Mouse (Mus musculus) spleen, adult 2 months (tissue): Measurements from ENCODE around the gene Polr2j. TPM values are rescaled to one million over a fixed set of nuclear protein-coding genes. Genes with fewer than 3 reads are reported as not detected.

ENCODE experiments used
- DNase-seq, 2 experiments: peaks; one replicate each; pipeline versions ENCODE4 v3.0.0 to v3.0.0-alpha.2; 2012 to 2021; ENCODE audit warnings: low spot score in 2 of 2, low read depth in 1 of 2
- H3K27ac ChIP-seq: fragments of 200-500 bp; 2 replicates; pipeline ENCODE4 v1.5.1; 2012; ENCODE audit warnings: low read length, inconsistent platforms; ENCODE audit not compliant: insufficient read depth
- H3K27me3 ChIP-seq: fragments of 200-500 bp; 2 replicates; pipeline ENCODE4 v1.6.1; 2012; ENCODE audit warnings: mild to moderate bottlenecking, moderate library complexity, low read length, inconsistent platforms; ENCODE audit not compliant: control insufficient read depth, insufficient read depth
- H3K36me3 ChIP-seq: fragments of 200-500 bp; 2 replicates; pipeline ENCODE4 v1.6.1; 2012; ENCODE audit warnings: mild to moderate bottlenecking, low read length, inconsistent platforms; ENCODE audit not compliant: control insufficient read depth, insufficient read depth
- H3K4me1 ChIP-seq: fragments of 200-500 bp; 2 replicates; pipeline ENCODE4 v1.6.1; 2011; ENCODE audit warnings: inconsistent platforms; ENCODE audit not compliant: control insufficient read depth, insufficient read depth, insufficient read length
- H3K4me3 ChIP-seq: fragments of 200-500 bp; 2 replicates; pipeline ENCODE4 v1.5.1; 2011; ENCODE audit warnings: mild to moderate bottlenecking, inconsistent platforms; ENCODE audit not compliant: insufficient read depth, insufficient read length; ENCODE audit errors: extremely low read depth
- CTCF ChIP-seq: fragments of 200-500 bp; IDR thresholded peaks from 2 replicates; pipeline ENCODE4 v1.5.1; 2011; ENCODE audit warnings: mild to moderate bottlenecking, inconsistent platforms; ENCODE audit not compliant: insufficient read depth, insufficient read length, insufficient replicate concordance; ENCODE audit errors: extremely low read depth
- POLR2A ChIP-seq: fragments of 200-500 bp; IDR thresholded peaks from 2 replicates; pipeline ENCODE4 v1.6.1; 2011; ENCODE audit warnings: low read depth, low read length, inconsistent platforms
- WGBS: fragments of 180-500 bp; shearing (Covaris S2); methylation state at CpG from one replicate; pipeline ENCODE4 v1.1.7; 2018; 5-methylcytosine and 5-hydroxymethylcytosine counted together
- polyA plus RNA-seq: library from polyadenylated mRNA; depleted of rRNA; stranded (reverse); fragments of >200 nt; gene quantifications from 2 replicates; pipeline ENCODE4 v1.2.3, GENCODE M21; 2012; rRNA removed

Gene Polr2j
- polyA plus RNA-seq = 32.3 and 38.1 TPM in 2 replicates

GRCm38 (mm10) chr5:136115891-136116783 lies at the start of gene Polr2j:
Gene Polr2j (plus strand): TSS chr5:136116631.
- WGBS = 3% methylated on average over 42 of the region's 42 CpGs
- H3K4me3 ChIP-seq = peak within 1 kb of the TSS; percentile 87
- DNase-seq = peak; percentile 91 to 96

DNA sequence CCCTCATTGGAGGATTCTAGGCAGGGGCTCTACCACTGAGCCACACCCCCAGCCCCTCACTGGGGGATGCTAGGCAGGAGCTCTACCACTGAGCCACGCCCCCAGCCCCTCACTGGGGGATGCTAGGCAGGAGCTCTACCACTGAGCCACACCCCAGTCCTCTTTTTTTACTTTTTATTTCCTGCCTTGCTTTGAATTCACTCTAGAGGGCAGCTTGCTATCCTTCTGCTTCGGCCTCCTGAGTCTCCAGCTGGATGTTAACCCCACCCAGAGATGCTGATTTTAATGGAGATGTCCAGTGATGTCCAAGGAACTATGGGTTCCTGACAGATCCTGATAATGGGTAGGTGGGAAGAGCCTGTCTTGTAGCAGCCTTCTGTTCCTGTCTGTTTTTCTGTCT lies 47.0 kb upstream of the Polr2j start:
- 75% methylated on average over 2 of the region's 2 CpGs for whole genome bisulfite sequencing
- Histone ChIP-seq H3K27me3 (no peaks in the 10 kb centered on the region), H3K4me3 (no peak overlapping the region)

More at GRCm38 (mm10) chr5:136115891-136116783, at the start of gene Polr2j:
- Histone ChIP-seq H3K27ac (peak within 1 kb of the TSS; percentile 70), H3K4me1 (peaks cover 7% of the 10 kb centered on the region; the same call in 1 of the 2 replicates), H3K36me3 (peaks cover 2% of the 10 kb centered on the region), H3K27me3 (no peaks in the 10 kb centered on the region)
- peak; percentile 78 for TF ChIP-seq POLR2A
- peak; percentile 97 for TF ChIP-seq CTCF

GRCm38 (mm10) chr5:136073051-136073450 lies 43.4 kb upstream of the Polr2j start:
- TF ChIP-seq POLR2A (no peak), CTCF (no peak)
- 59% methylated on average over 6 of the region's 6 CpGs for WGBS
- peaks cover 12% of the 10 kb centered on the region; the same call in 1 of the 2 replicates for H3K4me1 ChIP-seq
- no peaks in the 10 kb centered on the region for H3K27me3 ChIP-seq
- no peak for DNase-seq
- H3K27ac ChIP-seq = no peak overlapping the region
- no peak overlapping the region for H3K4me3 ChIP-seq
- no peaks in the 10 kb centered on the region for H3K36me3 ChIP-seq

More for the DNA sequence above, 47.0 kb upstream of the Polr2j start:
- H3K4me1 ChIP-seq = no peaks in the 10 kb centered on the region
- no peaks in the 10 kb centered on the region for H3K36me3 ChIP-seq
- no peak overlapping the region for H3K27ac ChIP-seq
- DNase-seq = no peak
- TF ChIP-seq CTCF = no peak
- TF ChIP-seq POLR2A = no peak

DNA sequence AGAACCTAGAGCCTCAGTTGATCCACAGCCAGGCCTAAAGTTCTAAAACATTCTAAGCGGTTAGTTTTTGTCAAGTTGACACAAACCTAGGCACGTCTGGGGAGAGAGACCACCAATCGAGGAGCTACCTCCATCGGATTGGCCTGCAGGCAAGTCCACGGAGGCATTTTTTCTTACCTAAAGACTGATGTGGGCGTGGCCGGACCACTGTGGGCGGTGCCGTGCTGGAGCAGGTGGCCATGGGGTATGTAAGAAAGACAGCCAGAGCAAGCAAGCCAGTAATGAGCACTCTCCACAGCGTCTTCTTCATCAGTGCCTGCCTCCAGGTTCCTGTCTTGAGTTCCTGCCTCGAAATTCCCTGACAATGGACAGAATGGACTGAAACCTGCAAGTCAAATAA lies 42.9 kb upstream of the Polr2j start:
- no peaks in the 10 kb centered on the region for H3K27me3 ChIP-seq
- no peak for DNase-seq
- no peak overlapping the region for H3K4me3 ChIP-seq
- no peak overlapping the region for H3K27ac ChIP-seq
- TF ChIP-seq POLR2A (no peak), CTCF (no peak)
- H3K4me1 ChIP-seq = peaks cover 12% of the 10 kb centered on the region; the same call in 1 of the 2 replicates
- 81% methylated on average over 11 of the region's 11 CpGs for WGBS
- H3K36me3 ChIP-seq = no peaks in the 10 kb centered on the region

DNA sequence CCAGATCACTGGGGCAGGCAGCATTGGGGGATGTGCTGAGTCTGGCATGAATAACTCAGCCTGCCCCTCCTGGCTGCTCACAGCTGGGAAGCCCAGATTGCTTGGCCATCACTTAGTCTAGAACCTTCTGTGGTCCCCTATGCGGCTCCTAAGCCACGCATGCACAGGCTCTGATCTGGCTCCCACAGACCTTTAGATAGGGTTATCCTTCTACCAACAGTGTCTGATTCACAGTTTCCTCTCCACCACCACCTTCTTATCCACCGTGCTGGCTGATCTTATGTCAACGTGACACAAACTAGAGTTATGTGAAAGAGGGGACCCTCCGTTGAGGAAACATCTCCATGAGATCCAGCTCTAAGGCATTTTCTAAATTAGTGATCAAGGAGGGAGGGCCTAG lies 41.4 kb upstream of the Polr2j start:
- Histone ChIP-seq H3K4me3 (no peak overlapping the region), H3K4me1 (peaks cover 12% of the 10 kb centered on the region; the same call in 1 of the 2 replicates), H3K36me3 (no peaks in the 10 kb centered on the region), H3K27me3 (no peaks in the 10 kb centered on the region), H3K27ac (no peak overlapping the region)
- WGBS = 69% methylated on average over 5 of the region's 5 CpGs
- no peak for DNase-seq
- TF ChIP-seq CTCF = no peak
- no peak for TF ChIP-seq POLR2A

GRCm38 (mm10) chr5:136076284-136076683 lies 40.1 kb upstream of the Polr2j start:
- 70% methylated on average over 7 of the region's 7 CpGs for WGBS
- no peak for DNase-seq
- H3K27ac ChIP-seq = no peak overlapping the region
- TF ChIP-seq CTCF (no peak), POLR2A (no peak)
- H3K4me1 ChIP-seq = peaks cover 12% of the 10 kb centered on the region; the same call in 1 of the 2 replicates
- H3K36me3 ChIP-seq = no peaks in the 10 kb centered on the region
- H3K27me3 ChIP-seq = no peaks in the 10 kb centered on the region
- H3K4me3 ChIP-seq = no peak overlapping the region
